Mouse (Mus musculus): ENCODE data around the gene Commd2.

Gene Commd2

DNA sequence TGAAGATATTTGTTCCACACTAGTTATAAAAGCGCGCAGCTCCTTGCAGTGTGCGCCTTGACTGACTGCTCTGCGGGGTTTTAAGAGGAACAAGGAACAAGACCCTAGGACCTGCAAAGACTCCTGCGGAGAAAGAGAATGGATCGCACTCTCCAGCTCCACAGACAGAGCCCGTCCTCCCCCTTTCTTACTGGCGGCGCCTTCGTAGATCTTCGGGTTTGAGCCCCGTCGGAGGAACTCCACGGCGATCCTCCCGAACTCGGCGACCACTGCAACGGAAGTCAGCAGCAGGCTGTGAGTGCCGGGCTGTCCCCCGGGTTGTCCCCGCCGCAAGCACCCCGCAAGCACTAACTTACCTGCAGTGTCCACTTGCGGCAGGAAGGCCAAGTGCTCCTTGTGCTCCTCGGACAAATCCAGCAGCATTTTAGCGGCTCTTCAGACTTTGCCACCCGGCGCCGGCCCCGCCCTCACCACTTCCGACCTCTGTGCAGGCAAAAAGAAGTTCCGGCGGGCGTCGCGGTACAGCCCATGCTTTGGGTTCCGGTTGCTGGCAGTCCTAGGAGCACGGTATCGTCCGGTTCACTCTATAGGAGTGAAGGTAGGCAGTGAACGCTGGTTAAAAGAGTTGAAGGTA is at the start of gene Commd2:
TSS of gene Commd2 (minus strand) at position 485 of the 634 bp plus-strand sequence.
- ATAC-seq (ENCODE audit: low TSS enrichment), result peak; percentile 99

DNA sequence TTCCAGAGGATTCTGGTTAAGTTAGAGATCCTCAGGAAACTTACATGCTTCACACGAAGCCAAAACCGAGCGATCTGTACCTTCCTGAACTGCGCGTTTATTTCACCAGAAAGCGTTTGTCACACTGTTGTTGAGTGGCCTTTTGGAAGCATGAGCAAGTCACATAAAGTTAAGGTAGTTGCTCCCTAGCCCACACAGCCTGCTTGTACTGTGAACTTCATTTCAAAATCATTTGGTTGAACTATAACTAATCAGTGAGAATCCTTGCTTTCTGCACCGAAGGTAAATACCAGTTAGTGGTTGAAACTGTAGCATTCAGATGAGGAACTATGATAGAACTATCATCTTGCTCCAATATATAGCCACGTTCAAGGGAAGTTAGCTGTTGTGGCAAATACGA is 45.3 kb upstream of the Commd2 start:
- ATAC-seq (ENCODE audit: low TSS enrichment), result no peak

DNA sequence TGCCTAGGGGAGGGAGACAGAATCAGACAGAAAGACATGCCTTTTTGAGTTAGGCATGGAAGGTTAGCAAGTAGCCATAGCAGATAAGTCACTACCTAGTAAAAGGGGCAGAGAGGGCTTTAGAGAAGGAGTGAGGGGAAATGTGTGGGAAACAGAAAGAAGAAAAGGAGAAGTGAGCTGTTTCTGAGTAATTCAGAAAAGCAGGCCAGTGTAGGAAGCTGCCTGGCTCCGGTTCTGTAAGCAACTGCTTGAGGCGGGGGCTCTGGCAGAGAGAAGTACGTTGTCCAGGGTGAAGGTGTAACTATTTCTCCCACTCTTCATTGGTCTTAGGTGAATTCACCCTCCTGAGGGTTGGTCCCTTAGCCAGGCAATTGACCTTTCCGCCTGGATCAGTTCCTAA is 44.7 kb upstream of the Commd2 start:
- no peak for ATAC-seq (ENCODE audit: low TSS enrichment)

DNA sequence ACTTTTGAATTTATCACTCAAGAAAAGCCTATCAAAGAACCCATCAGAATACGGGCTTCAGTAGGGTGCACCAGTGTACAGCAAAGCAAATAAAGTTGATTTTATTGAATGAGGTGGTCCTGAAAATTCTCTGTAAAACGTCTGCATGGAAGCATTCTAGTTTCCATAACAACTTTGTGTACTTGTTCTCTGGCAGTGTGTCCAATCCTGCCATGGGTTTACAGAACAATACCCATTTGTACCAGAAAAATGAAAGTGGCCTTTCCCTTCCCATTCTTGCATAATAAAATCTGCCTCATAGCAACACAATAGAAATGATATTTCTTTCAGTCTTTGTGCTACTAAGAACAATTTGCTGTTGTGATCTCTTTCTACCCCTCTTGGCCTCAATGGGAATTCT is 41.2 kb upstream of the Commd2 start, which contains the start of gene Ankub1:
TSS of gene Ankub1 (minus strand) at position 81 of the 400 bp plus-strand sequence.
- peak; percentile 79 for ATAC-seq (ENCODE audit: low TSS enrichment)

DNA sequence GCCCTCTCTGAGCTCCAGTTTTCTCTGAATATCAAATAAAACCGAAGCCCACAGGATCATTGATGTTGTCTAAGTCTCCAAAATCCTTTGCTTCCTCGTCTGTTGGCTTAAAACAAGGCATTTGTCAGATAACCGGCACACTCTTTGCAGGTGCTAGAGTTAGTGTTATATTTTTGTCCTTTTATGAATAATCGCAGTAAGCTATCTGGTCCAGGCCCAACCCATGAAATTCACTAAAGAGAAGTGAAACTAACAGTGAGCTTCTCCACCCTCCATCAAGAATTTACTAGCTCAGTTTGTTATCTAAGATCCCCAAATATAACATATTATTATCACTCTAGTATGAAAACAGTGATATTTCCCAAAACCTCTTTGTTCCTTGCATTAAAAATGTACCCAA is 40.3 kb upstream of the Commd2 start:
- no peak for ATAC-seq (ENCODE audit: low TSS enrichment)

DNA sequence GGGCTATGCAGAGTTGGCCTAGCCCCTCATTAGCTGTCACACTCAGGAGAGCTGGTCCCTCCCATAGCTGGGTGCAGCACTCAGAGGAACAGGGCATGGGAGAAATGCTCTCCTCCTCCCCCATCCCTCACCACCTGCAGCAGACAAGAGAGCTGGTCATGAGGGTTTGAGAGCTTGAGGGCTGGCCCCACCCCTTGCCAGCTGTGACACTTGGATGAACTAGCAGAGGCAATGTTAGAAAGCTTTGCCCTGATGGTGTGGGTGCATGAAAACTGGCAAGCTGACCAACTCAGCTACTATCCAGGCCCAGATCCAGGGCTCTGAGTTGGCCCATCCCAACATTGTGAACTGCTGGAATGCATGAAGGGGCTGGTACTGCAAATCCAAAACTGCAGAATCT is 26.3 kb upstream of the Commd2 start:
- ATAC-seq (ENCODE audit: low TSS enrichment), result peak; percentile 82

DNA sequence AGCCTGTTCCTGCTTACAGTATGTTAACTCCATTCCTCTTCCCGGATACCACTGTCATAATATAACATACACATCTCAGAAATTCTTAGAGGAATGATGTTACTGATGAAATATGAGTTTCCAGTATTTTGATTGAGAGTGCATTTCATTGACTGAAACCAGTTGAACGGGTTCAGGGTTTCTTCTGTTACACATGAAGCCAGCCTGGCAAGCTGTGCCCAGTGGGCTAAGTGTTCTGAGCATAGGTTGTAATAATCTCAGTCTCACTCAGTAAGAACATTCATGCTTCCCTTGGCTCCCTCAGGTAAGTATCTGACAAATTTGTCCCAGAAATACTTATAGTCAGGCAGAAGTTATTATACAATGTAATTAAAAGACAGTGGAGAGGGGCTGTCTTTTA is 22.6 kb upstream of the Commd2 start:
- ATAC-seq (ENCODE audit: low TSS enrichment), result no peak

DNA sequence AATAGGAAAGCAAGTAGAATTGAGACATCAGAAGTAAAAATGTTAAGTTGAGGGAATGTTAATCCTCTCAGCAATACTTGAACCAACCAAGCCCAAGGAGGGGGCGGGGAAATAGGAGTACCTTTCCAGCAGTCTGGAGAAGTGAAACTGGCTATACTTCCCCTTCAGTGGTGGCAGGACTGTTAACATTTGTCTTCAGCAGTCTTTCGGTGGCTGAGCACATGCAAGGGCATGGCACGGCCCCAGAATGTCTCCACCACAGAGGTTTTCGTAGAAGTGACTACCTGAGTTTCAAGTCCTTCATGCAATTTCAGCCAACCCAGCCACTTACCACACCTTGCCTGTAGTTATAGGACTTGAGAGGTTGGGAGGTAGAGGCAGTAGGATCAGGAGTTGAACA is 22.1 kb upstream of the Commd2 start:
- ATAC-seq (ENCODE audit: low TSS enrichment), result no peak

DNA sequence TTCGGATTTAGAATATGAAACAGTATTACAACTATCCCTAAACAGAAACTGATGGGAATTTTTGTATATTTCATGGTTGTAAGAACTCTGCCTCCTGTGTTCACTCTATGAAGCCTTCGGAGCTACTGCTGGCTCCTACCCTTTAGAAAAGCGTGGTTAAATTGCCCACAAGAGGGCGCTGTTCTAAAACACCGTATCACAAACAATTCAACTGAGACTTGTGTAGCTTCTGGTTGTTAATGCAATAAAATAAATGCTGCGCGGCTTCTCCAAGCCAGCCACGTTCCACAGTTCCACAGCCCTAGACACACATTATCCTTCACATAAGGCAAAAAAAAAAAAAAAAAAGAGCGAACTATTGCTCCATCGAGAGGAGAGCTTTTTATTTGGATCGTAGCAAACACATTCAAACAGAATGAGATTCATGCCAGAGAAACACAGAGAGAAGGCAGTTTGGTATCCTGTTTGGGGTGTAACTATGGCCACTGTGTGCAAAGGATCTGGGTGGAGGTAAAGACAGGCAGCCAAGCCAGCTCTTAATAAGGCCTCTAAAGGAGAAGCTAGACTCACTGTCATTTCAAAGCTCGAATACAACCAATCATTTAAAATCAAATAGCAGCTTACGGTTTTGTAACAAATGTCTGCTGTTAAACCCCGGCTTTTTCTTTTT is 15.7 kb upstream of the Commd2 start:
- ATAC-seq (ENCODE audit: low TSS enrichment), result peak; percentile 97

DNA sequence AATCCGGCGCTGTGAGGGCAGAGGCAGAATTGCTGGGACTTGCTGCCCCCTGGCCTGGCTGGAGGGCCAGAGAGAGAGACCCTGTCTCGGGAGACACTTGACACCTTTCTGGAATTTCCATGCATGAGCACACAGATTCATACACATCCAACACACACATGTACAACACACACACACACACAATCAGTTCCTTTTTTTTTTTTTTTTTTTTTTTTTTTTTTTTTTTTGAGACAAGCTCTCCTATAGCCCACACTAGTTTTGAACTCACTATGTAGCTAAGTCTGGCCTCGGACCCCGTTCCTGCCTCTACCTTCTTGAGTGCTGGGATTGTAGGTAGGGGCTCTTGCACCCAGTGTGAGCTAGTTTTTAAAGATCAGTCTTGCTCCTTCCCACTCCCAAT is 14.4 kb upstream of the Commd2 start:
- ATAC-seq (ENCODE audit: low TSS enrichment), result no peak

DNA sequence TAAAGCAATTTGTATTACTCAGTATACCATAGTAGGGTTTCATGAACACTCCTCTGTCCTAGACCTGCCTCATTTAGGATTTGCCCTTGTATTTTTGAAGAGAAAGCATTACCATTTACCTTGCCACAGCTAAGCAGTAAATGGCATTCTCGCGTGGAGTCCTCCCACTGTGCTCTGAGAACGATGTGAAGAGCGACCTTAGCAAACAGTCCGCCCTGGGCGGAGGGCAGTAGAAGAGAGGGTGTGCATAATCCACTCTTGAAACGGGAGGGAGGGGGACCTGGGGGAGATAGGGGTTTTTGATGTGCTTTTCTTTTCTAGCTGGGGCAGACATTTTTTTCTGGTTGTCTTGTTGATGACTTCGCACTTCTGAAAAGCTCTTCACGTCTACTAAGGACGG is 13.2 kb upstream of the Commd2 start:
- ATAC-seq (ENCODE audit: low TSS enrichment), result no peak

DNA sequence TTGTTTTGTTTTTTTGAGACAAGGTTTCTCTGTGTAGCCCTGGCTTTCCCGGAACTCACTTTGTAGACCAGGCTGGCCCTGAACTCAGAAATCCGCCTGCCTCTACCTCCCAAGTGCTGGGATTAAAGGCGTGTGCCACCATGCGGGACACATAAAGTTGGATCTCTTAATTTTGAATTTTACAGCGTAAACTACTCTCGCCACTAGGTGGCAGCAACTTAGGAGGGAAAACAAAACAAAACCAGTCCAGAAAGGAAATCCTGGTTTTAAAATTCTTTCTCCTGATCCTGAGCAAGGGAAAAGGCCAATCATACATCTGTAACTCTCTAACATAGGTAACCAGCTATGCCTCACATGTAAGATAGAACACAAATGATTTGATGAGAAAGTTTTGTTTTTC is 12.2 kb upstream of the Commd2 start:
- ATAC-seq (ENCODE audit: low TSS enrichment), result 0 out of 2 replicates have a peak, but pooled peaks have one; percentile 29

DNA sequence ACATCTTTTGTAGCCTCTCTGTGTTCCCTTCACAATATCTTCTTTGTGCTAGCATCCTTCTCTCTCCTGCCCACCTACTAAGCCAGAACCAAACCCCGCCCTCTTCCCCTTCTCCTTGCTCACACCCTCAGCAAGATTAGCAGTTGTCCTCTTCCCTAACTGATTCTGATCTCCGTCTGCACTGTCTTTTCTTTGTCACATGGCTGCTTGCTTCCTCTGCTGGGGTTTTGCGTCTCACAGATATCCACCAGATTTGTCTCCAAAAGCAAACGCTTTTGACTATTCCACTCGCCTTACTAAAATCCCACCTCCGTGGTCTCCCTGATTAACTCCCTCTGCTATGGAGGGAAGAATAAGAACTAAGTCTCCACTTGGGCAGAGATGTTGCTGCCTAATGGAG is 7.1 kb upstream of the Commd2 start:
- no peak for ATAC-seq (ENCODE audit: low TSS enrichment)

DNA sequence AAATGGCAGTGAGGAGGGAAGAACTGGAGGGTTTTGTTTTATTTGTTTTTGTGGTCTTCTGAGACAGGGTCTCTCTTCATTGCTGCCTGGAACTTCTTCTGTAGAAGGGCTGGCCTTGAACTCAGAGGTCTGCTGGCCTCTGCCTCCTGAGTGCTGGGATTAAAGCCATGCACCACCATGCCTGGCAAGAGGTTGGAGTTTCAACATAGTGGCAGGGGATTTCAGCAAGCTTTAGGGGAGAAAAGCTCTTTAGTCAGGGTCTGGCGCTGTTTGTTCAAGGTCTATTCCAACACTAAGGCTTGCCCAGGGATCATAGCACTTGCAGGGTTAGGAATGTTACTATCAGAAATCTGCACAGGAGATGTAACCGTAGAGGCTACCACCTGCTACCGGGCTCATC is 2.1 kb upstream of the Commd2 start:
- ATAC-seq (ENCODE audit: low TSS enrichment), result no peak

DNA sequence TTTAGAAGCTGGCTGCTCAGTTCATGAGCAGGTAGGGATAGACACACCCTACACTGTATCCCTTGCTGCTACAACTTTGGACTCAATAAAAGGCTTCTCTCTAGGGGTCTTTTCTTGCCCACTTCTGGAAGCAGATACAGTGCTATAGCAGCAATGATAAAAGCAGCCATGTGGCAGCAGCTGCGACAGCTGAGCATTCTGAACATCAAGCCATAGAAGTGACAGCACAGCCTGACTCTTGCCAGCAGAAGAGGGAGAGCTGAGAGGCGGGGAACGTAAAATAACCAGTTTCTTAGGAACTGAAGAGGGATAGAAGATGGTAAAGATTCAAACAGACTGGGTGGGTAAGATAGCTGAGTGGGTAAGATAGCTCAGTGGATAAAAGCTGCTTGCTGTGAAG is 970 bp upstream of the Commd2 start:
- ATAC-seq (ENCODE audit: low TSS enrichment), result no peak

DNA sequence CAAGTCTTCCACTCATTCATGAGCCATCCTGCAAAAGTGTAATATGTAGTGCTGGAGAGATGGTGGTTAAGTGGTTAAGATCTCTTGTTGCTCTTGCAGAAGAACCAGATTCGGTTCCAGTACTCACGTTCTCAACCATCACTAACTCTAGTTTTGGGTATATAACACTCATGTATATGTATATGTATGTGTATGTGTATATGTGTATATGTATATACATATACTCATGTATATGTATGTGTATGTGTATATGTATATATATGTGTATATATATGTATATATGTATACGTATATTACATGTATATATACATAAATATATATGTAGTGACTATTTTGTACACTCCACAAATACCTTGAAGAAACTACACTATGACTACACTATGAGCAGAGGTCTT is 347 bp upstream of the Commd2 start:
- ATAC-seq (ENCODE audit: low TSS enrichment), result no peak; the same call in 1 of the 2 replicates

DNA sequence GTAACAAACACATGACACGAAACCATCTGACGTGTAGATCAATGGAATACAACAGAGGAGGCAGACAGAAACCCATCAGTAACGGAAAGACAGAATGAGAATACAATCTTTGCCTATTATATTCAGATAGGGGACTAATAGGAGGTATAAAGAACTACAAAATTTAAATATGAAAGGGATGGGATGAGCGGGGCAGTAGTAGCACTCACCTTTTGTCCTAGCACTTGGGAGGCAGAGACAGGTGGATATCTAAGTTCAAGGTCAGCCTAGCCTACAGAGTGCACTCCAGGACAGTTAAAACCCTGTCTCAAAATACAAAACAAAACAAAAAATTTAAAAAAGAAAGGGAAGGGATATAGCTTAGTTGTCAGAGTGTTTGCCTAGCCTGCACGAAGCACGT is 8.3 kb downstream of the Commd2 start:
- ATAC-seq (ENCODE audit: low TSS enrichment), result no peak

DNA sequence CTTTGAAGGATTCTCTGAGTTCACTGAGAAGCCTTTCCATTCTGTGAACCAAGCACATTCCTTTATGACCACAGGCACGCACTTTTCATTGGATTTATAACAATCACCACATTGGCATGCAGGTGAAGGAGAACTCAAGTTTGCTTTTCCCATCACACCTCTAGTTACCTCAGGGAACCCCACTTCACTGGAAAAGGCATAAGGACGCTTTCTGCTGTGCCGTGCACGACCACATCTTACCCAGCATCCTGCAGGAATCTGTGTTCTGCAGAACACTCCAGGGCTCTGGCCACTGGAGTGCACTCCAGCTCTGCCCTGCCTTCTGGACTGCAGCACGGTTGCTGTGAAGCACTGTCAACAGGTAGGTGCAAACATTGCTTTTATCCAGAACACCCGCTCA is 13.9 kb downstream of the Commd2 start:
- no peak for ATAC-seq (ENCODE audit: low TSS enrichment)

DNA sequence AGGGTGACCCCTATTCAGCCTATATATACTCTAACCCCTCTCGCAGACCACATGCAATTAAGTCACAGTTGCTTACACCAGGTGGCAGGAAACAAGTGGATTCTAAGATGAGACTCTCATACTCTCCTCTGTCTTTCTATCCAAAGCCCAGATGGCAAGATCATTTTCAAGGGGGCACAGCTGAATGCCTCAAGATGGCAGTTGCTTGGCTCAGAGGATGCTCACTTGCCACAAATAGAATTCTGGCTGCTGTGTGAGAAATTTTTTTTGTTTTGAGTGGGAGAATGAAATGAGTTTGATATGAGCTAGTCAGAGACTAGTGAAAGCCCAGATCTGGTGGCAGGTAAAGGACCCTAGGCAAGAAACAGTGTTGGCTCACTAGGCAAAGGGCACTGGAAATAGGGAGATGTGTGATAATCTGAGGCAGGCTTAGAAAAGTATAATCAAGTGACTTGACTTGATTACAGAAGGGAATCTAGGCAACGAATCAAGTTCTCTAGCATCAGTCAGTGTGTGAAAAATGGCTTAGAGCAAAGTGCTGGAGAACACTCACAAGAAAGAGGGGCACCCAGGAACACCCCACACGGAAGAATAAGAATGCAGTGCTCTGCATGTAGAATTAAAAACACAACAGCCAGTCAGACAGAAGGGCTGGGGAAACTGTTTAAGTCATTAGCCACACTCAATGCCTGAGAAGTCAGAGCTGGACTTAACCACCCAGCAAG is 16.6 kb downstream of the Commd2 start:
- ATAC-seq (ENCODE audit: low TSS enrichment), result peak; percentile 84

DNA sequence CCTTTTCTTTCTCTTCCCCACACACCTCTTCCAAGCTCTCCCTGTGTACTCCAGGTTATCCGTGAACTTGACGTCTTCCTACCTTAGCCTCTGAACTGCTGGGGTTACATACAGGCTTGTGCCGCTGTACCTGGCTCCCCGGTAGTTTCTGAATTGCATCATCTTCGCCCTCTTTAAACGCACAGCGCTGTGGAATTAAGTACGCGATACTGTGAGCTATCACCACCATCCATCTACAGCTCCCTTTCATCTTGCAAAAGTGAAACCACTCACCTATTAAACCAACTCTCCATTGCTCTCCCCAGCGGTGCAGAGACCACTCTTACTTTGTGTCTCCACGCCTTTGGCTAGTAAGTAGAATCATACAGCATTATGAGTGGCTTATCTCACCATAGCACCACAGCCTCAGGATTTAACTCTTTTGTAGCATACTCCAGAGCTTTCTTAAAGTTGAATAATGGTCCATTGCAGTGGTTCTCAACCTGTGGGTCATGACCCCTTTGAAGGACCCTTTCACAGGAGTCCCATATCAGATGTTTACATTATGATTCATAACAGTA is 24.5 kb downstream of the Commd2 start:
- ATAC-seq (ENCODE audit: low TSS enrichment), result no peak

DNA sequence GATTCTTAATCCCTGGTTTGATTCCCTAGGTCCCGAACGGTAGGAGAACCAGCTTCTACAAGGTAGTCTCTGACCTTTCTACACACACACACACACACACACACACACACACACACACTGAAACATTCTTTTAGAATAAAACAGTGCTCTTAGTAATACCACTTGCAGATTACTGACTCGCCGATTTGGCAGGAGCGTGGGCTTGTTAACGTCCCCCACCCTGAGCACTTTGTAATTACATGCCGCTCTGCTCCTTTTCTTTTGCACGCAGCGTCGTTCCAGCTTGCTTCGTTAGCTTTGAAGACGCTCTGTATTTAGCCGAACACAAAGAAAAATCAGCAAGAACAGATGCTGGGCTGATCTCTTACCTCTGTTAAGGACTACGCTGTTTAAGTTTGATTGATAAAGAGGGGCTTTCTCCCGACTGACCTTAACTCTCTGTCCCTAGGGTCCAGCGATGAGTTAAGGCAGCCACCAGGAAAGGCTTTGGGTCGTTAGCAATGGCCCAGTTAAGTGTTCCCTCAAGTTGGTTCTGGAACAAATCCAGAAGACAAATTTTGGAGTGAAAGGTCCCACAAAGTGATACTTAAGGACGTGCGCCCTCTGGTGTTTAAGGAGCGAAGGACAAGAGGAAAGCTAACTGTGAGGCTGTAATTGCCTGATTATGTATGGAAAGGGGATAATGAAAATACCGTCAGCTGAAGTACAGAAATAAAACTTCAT is 26.1 kb downstream of the Commd2 start:
- ATAC-seq (ENCODE audit: low TSS enrichment), result peak; percentile 91

DNA sequence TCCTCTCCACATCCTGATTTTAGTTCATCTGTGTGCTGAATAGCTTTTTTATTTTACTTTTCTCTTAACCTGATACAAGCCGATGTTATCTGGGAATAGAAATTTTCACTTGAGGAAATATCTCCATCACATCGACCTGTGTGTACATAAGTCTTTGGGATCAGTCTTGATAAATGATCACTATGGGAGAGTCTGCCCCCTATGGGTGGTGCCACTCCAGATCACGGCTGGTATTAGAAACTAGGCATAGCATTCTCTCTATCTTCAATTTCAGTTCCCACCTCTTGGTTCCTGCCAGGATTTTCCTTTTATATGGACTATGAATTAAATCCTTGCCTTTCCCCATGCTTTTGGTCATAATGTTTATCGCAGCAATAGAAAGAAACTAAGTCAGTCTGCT is 31.8 kb downstream of the Commd2 start:
- no peak for ATAC-seq (ENCODE audit: low TSS enrichment)
